Mouse (Mus musculus) MEL (cell line): ENCODE data around the gene Tanc1.

ENCODE experiments used
- CHD1 ChIP-seq: IDR thresholded peaks from 2 replicates; pipeline ENCODE4 v1.6.1; 2012; ENCODE audit warnings: low read depth, mild to moderate bottlenecking, inconsistent platforms, low read length, improper control_type of control experiment
- CHD2 ChIP-seq: IDR thresholded peaks from 2 replicates; pipeline ENCODE4 v1.6.1; 2011; ENCODE audit warnings: low read length, improper control_type of control experiment
- CTCF ChIP-seq, 3 experiments: IDR thresholded peaks in 2 of 3; conservative IDR thresholded peaks in 1 of 3; 2 replicates each; pipeline ENCODE4 v1.5.1; 2011 to 2012; ENCODE audit warnings: low read length in 3 of 3, low read depth in 2 of 3, mild to moderate bottlenecking in 2 of 3, improper control_type of control experiment in 1 of 3, inconsistent platforms in 1 of 3, mixed read lengths in 1 of 3, moderate library complexity in 1 of 3; ENCODE audit not compliant: control insufficient read depth in 1 of 3, insufficient read depth in 1 of 3, poor library complexity in 1 of 3, severe bottlenecking in 1 of 3
- EP300 ChIP-seq, 2 experiments: IDR thresholded peaks; 2 replicates each; pipeline ENCODE4 v1.6.1; 2011; ENCODE audit warnings: improper control_type of control experiment in 2 of 2, low read length in 2 of 2, low read depth in 1 of 2, mild to moderate bottlenecking in 1 of 2
- KAT2A ChIP-seq: conservative IDR thresholded peaks from 2 replicates; pipeline ENCODE4 v1.6.1; 2012; ENCODE audit warnings: low read depth, low read length, improper control_type of control experiment, inconsistent platforms
- MAFK ChIP-seq: IDR thresholded peaks from 2 replicates; pipeline ENCODE4 v1.6.1; 2011; ENCODE audit warnings: low read depth, mild to moderate bottlenecking, low read length, improper control_type of control experiment, borderline replicate concordance
- MEF2A ChIP-seq: IDR thresholded peaks from 2 replicates; pipeline ENCODE4 v1.6.1; 2014; ENCODE audit warnings: low read depth, mild to moderate bottlenecking, inconsistent platforms, low read length, improper control_type of control experiment; ENCODE audit not compliant: poor library complexity, insufficient replicate concordance, severe bottlenecking; ENCODE audit errors: extremely low read depth
- NELFE ChIP-seq: IDR thresholded peaks from 2 replicates; pipeline ENCODE4 v1.6.1; 2011; ENCODE audit warnings: low read depth, low read length, improper control_type of control experiment
- POLR2A ChIP-seq, 2 experiments: IDR thresholded peaks; 2 replicates each; pipeline ENCODE4 v1.6.1; 2011 to 2012; ENCODE audit warnings: low read length in 2 of 2, mild to moderate bottlenecking in 2 of 2, control low read depth in 1 of 2, improper control_type of control experiment in 1 of 2, low read depth in 1 of 2, moderate library complexity in 1 of 2; ENCODE audit not compliant: control insufficient read depth in 1 of 2, insufficient read depth in 1 of 2, poor library complexity in 1 of 2
- POLR2AphosphoS2 ChIP-seq: IDR thresholded peaks from 2 replicates; pipeline ENCODE4 v1.6.1; 2011; ENCODE audit warnings: low read length, improper control_type of control experiment
- TAL1 ChIP-seq: IDR thresholded peaks from 2 replicates; pipeline ENCODE4 v1.6.1; 2012; ENCODE audit warnings: mild to moderate bottlenecking, inconsistent platforms, low read length, moderate library complexity, mixed read lengths
- TCF12 ChIP-seq: IDR thresholded peaks from 2 replicates; pipeline ENCODE4 v1.6.1; 2014; ENCODE audit warnings: low read depth, mild to moderate bottlenecking, inconsistent platforms, low read length, improper control_type of control experiment, moderate library complexity
- UBTF ChIP-seq: IDR thresholded peaks from 2 replicates; pipeline ENCODE4 v1.6.1; 2012; ENCODE audit warnings: low read depth, mild to moderate bottlenecking, inconsistent platforms, low read length, improper control_type of control experiment, moderate library complexity, borderline replicate concordance; ENCODE audit not compliant: insufficient read depth
- ZNF384 ChIP-seq: IDR thresholded peaks from 2 replicates; pipeline ENCODE4 v1.6.1; 2012; ENCODE audit warnings: low read depth, mild to moderate bottlenecking, inconsistent platforms, low read length, improper control_type of control experiment

GRCm38 (mm10) chr2:59761183-59761582 lies 149.3 kb downstream of the Tanc1 start:
- TF ChIP-seq CTCF (IDR thresholded peaks at IDR 0.05 in 2 of 3, conservative IDR thresholded peaks at IDR 0.05 in 1 of 3; ENCODE audit: control insufficient read depth in 1 of 3, insufficient read depth in 1 of 3, low read depth in 2 of 3, low read length in 3 of 3, poor library complexity in 1 of 3, severe bottlenecking in 1 of 3) (no peak), POLR2A (IDR thresholded peaks at IDR 0.05; ENCODE audit: control insufficient read depth in 1 of 2, insufficient read depth in 1 of 2, low read depth in 1 of 2, low read length in 2 of 2, poor library complexity in 1 of 2) (no peak), MEF2A (no peak), NELFE (no peak), UBTF (no peak), POLR2AphosphoS2 (no peak), TAL1 (no peak), TCF12 (no peak), CHD2 (no peak), ZNF384 (no peak), MAFK (no peak), CHD1 (no peak), EP300 (IDR thresholded peaks at IDR 0.05; ENCODE audit: low read depth in 1 of 2, low read length in 2 of 2) (no peak), KAT2A (no peak)
